Mouse (Mus musculus) right cerebral cortex, adult 18-20 months (tissue): Measurements from ENCODE around the gene Shtn1.
A peak's percentile ranks its signal among the peaks of the same experiment; 100 is the strongest.

Experiments
- DNase-seq: peaks from one replicate; pipeline ENCODE4 v3.0.0; 2022; ENCODE audit warnings: mixed read lengths

Gene Shtn1

DNA sequence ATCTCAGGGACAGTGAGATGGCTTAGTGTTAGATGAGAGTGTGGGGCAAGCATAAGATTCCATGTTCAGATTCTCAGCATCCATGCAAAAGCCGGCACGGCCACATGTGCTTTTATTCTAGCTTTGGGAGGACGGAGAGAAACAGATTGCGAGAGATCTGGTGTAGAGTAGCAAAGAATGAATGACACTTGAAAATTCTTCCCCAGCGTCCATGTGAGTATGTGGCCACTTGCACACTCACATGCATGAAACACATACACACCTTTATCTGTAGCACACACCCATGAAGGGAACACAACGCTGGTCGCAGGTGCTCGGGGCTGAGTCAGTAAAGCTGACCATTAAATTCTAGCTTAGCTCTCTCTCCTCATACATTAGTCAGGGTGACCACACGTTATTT is 24.3 kb downstream of the Shtn1 start:
- DNase-seq, result no peak

DNA sequence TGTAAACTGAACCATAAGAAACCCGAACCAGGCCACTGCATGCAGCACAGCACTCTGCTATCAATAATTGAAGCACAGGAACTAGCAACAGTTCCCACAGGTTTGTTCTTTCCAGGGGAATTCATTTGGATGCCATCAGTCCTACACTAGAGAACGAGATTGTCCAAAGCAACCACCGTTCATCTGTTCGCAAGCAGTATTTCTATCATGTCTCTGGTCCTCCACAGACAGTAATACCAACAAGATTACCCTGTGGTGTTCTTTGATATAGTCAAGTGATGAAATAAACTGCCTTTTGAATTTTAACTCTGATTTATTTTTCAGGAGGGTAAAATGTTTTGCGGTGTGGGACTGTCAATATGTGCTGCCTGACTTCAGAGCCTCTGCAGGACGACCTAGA is 27.0 kb downstream of the Shtn1 start:
- DNase-seq, result no peak

DNA sequence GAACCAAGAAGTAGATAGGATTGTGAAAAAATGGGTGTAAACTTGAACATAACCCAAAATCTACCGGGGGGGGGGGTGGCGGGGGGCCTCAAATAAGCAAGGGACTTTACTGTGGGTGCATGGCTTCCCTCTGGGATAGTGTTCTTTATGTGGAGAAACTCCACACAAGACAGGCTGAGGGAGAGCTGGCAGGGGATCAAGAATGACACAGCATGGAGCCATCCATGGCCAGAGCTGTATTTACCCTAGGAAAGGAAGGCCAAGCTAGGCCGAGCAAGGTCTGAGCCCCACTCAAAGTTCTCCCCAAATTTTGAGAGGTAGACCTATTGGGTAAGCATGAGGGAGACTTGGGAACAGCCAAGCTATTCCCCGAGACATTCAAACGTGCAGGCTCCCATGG is 28.4 kb downstream of the Shtn1 start:
- no peak for DNase-seq

DNA sequence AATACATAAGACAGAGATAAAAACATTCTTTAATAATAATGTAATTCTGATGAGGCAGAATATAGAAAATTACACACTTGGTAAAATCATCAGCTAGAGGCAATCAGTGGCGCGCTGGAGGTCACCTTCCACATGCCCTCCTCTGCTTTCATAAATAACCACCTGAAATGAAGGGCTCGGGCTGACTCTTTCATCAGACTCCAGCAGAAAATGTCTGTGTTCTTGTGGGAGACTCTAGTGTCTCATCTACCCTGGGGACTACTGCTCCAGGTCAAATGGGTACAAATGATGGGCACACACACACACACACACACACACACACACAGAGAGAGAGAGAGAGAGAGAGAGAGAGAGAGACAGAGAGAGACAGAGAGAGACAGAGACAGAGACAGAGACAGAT is 34.8 kb downstream of the Shtn1 start:
- no peak for DNase-seq

DNA sequence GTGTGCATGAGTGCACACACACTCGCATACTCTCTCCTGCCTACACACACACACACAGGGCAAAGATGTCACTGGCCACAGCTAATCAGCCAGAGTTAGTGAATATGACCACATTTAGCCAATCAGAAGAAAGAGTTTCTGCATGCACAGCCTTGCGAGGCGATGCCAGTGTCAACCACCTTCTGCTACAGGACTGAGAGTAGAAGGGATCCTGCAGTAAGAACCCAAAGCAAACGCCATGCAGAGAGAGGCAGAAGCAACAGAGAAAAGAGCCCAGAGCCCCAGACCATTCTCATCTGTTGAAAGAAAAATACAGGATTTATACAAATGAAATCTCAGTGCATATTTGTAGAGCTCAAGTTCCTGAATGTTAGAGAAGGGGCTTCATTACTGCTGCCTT is 37.1 kb downstream of the Shtn1 start:
- no peak for DNase-seq

DNA sequence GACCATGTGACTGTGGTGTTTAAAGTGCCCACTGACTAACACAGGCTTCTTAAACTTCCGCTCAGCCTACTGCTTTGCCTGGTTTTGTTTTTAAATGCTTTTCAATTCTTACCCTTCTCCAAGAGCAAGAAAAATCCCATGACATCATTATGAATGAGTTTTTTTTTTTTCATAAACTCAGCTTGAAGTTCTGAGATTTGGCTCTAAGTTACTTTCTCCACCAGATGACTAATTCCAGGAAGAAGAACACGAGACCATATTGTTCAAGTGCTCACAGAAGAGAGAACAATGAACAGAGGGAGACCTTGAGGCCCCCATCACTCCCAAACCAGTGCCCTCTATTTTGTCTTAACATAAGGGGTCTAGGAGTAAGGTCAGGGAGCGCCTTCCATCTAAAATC is 39.1 kb downstream of the Shtn1 start:
- no peak for DNase-seq

DNA sequence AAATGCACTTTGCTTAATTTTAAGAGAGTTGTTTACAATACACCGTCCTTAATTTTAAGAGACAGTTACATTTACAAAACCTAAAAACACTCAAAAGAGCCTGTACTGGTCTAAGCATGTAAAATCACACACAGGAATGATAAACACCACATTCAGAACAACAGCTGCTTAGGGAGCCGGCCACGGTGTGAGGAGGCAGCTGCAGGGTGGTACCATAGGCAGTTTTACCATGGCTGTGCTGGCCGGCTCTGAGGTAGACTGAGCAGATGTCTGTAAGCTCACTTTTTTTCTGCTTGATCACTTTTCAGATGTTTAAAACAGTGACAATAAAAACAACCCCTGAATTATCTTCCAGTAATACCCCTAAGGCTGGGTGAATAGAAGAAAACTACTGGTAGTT is 42.7 kb downstream of the Shtn1 start:
- DNase-seq, result no peak

DNA sequence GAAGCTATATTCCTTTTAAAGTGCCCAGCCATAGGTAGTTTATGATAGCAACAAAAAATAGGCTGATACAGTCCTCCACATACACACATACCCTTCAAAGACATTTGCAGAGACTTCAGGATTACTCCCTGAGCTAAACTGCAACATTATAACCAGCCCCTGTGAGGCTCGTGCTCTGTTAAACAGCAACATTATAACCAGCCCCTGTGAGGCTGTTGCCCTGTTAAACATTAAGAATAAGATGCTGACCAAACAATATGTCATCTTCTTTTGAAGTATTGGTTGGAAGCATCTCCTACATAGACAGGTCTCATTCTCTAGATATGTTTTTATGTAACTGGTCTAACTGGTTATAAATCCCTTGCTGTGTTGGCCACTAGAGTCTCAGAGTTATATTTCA is 45.7 kb downstream of the Shtn1 start:
- no peak for DNase-seq

DNA sequence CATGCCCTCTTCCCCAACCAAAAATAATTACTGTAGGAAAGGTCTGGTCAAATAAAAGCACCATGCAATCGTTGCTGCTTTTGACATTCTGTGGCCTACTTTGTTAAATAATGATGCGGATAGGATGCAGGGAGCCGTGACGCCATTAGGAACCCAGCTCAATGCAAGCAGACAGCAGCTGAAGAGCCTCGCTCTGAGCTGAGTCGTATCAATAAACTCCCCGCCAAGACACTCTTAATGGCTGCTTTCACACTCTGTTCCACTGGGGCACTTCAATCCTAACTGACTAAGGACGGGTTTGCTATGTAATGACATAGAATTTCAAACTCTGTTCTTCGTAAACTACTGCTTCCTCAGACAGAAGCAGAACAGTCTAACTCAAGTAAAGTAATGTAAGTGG is 46.9 kb downstream of the Shtn1 start:
- no peak for DNase-seq

DNA sequence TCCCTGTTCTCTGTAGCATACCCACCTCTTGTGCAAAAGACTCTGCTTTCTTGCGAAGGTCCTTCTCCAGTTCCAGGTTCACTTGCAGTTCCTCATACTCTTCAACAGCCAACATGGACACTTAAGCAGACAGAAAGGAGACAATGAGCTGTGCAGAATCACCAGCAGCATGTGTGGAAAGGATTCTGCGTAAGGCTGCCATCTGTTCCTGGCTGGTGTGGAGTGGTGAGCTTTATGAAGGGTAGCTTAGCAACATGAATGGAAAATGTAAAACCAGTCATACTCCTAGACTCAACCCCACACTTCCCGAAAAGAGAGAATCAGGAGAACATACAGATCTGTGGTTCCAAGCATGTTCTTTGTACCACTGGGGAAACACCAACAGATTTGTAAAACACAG is 47.8 kb downstream of the Shtn1 start:
- DNase-seq, result peak; percentile 65

DNA sequence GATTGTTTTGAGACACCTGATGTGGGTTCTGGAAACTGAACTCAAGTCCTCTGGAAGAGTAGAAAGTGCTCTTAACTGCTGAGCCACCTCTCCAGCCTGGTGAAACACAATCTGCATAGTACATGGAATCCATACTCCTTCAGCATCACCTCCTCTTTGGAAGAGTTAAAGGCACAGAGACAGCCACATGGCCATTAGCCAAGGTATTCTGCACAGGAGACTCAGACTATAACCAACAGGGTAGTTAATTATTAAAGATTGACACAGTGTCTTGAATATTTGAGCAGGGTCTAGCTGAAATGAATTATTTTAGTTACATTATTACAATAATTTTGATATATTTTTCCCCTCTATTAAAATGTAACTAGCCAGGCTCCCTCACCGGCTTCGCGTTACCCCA is 52.0 kb downstream of the Shtn1 start:
- DNase-seq, result no peak

DNA sequence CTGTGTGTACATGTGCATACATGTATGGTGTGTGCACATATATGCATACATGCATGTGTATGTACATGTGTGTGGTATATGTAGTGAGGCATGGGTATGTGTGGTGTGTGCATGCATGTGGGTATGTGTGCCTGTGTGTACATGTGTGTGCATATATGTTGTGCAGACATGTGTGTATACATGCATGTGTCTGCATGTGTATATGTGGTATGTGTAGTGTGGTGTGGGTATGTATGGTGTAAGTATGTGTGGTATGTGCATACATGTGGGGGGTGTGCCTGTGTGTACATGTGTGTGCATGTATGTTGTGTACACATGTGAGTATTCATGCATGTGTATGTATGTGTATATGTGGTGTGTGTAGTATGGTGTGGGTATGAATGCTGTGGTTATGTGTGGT is 54.3 kb downstream of the Shtn1 start:
- DNase-seq, result no peak

DNA sequence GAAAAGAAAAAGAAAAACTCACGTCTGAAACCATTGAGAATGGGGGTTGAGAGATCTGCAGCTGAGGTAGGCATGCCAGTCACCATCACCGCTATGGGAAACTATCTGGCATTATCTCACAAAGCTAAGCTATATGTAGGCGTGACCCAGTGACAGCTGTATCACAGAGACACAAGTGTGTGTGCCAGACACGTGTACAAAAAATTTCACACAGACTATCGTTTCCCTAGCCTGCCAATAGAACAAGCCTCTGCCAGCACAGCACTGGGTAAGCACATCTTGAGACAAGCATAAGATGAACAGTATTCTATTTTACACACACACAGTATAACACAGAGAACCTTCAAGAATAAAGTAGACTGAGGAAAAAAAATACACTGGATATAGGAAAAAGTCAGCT is 65.1 kb downstream of the Shtn1 start:
- DNase-seq, result no peak

DNA sequence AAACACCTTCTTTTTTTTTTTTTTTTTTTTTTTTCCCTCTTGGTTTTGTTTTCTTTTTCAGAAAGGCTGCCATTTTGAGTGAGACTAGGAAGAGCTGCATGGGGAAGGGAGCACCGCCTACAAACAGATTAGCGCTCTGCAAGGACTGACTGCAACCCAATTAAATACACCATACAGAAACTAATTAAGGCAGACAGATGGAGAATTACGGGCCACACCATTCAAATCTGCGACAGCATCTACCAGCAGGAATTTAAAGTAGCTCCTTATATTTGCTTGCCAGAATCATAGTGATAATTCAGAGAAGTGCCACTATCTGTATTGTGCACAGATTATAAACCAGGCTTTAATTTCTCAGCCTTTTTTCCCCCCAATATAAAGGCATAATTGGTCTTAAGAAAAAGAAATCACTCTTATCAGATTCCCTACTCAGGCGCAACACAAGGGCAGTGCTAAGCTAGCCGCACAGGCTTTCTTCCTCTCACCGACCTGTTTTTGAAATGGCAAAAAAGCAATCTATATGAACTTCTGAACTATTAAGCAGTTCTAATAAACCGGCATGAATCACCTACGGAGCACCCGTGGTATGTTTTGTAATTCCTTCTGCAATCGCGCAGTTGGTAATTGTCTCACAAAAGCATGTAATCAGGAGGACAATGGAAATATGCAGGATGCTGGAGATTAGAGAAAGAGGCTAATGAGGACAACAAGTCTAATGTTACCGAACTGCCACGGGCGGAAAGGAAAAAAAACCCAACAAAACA is 69.1 kb downstream of the Shtn1 start:
- DNase-seq, result peak; percentile 11

DNA sequence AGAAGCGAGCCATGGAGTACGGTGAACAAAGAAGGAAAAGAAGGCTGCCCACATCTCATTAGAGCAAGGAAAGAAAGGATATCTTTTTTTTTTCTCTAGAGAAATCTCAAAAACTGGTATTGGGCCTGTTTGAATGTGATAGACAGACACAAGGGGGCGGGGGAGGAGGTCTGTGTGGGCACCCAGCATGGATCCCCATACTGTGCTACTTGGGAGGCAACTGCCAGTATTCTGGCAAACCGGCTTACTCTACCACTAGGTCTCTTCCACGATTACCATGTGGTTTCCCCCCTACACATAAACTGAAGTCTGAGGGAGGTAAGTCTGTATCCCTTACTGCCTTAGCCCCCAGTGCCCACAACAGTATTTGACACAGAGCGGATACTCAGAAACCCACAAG is 73.1 kb downstream of the Shtn1 start:
- no peak for DNase-seq

DNA sequence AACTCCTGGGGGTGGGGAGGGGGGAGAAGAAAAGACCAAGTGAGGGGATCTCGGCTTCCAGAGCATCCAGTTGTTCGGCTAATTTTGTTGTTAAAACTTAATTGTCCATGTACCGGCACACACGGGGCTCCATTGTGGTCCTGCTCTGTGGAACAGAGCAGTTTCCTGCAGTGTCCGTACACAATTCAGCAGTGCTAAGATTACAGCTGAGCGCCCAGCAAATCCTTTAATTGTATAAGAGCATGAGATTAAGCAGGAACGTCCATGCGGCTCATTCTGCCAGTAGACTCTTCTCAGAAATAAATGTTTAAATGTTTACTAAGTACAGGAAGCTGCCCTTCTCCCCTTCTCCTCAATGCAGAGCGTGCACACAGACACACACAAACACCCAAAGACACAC is 94.3 kb downstream of the Shtn1 start:
- DNase-seq, result no peak

DNA sequence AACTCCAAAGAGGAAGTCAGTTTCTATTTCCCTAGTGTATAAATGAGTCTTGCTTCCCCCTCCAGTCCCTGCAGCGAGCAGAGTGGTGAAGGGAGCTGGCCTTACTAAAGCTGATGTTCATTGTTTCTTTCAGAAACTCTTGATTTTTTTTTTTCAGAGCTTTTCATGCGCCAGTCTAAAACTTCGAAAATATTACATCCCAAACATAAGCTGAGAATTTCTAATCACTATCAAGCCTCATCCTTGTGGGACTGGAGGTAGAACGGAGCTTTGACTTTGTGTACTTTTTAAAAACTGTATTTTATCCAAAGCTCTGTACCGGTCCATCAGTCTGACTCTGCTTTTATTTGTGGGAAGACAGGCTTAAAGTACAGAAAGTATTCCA is 95.9 kb downstream of the Shtn1 start:
- no peak for DNase-seq

DNA sequence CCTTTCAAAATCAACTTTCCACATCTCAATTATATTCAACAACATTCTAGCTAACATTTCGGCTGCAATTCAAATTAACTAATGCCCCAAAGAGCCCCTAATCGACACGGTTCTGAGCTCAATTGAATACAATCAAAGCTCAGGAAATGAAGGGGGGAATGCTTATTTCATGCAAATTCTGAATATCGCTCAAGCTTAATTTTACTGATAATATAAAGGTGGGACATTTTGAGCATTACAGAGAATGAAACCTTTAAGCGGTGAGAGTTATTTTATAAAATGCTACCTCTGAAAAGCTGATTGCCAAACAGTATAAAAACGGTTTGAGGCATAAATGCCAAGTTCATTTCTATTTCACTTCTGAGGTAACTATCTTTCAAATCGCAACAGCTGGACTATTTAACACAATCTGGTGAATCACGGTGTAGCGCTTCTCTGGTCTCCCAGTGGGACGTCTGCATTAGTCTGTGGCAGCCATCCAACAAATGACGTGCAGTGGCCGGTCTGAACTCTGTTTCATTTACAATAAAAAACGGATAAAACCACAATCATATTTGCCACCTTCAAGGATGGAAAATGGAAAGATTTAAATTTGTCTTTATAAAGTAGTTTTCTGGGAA is 96.4 kb downstream of the Shtn1 start:
- DNase-seq, result peak; percentile 30

DNA sequence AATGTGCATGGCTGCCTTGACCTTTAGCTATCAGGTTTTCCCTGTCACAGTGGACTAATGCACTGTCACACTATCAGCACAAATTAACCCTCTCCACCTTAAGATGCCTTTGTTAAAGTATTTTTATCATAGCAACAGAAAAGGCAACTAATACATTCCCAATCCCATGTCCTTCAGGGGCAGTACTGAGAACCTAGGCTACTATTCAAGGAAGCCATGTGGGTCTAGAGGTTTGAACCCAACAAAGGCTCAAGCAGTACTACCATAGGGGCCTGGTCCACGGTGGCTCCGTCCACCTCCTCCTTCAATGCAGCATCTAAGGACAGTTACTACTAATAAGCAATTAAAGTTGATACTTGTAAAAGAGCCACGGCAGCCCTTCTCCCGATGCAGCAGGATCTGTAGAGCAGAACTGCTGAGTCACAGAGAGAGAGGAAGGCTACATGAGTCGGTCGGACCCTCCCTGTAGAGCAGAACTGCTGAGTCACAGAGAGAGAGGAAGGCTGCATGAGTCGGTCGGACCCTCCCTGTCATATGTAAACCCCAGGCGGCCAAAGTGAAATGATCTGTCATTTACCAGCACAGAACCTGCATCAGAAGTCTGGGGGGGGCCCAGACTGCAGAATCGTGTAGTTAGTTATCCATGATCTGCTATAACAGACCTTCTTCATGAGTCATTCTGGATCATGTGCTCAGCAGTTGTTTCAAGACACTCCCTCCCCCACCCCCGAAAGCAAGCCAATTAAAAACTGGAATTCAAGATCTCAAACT is 97.3 kb downstream of the Shtn1 start:
- DNase-seq, result peak; percentile 43

DNA sequence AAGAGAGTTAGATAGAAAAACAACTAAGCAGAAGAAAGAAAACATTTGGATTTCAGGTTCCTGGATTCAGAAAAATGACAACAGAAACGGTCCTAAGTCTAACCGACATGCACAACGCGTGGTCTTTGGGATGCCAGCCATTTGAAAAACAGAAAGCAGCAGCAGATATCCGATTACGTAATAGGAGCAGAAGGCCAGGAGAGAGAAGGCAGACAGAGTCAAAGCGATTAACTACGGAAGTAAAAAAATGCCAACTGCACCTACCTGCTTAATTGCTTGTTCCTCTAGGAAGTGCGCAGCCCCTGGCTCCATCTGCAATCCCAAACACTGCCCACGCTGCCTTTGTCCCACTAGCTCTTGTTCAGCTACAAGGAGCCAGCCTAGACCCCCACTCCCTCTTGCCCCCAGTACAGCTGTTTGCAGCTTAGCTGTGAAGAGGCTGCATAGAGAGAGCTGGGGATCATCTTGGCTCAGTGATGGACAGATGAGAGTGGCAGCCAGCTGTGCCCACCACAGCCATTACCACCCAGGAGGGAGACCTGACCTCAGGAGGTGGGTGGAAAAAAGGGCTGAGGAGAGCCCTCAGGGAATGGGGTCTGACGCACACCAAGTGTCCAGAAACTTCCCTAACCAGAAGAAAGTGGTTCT is 100.6 kb downstream of the Shtn1 start:
- no peak for DNase-seq

DNA sequence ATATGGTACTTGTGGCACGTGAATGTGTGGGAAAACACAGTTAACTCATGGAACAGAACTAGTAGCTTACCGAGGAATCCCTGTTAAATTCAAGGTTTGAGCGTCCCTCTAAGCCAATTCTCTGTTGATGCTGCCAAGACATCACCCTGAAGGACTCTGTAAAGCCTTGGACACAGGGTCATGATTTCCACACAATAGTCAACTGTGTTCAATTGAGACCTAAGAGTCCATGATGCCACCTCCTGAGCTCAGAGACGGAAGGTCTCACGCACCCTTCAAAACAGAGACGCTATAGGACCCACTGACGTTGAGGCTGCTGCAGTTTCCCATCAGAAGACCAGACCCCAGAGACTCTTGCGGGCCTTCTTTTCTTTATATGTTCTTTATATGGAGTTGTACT is 101.8 kb downstream of the Shtn1 start:
- DNase-seq, result no peak

DNA sequence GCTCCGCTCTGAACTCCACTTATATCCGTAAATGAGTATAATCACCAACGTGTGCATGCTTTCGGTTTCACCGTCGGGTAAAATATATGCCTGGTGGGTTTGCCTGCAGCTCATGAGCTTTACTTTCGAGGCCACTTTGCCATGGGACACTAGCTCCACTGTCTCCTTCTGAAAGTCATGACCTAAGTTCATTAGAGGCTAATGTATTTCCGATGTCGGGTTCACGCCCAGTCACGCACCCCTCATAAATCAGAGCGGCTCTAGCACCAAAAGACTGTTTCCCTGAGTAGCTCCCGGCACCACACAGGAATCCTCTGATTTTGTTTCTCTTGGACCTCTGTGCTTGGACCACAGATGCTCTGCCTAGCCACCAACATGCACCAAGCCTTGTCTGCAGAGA is 105.1 kb downstream of the Shtn1 start:
- DNase-seq, result no peak

DNA sequence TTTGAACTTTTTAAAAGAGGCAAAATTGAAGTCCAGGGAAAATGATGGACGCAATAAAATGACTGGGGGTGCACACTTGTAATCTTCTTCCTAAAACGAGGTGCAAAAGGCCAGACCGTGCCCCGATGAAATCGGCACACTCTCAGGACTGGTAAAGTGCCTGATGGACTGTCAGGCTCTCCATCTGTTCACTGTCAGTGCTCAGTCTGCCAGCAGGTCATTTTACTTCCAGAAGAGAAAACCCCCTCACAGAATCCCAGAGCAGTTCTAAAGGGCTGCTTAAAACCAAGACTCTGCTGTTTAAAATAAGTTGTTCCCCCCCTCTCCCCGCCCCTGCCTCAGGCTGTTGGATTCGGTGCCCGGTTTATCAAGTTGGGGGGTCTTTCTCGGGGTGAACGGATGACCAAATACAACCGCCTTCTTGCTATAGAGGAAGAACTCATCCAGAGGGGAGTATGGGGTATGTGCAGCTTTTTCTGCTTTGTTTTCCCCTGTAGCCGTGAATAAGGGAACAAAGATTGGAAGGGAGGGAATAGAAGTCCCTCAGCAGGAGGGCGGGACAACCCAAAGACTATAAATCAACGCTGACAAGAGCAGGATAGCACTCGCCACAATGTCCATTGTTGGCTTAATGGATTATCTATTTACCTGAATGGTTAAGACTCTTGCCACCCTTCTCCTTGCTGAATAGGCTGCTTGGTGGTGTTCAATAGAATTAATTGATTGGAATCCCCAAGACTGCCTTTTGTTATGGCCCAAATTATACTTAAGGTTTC is 107.0 kb downstream of the Shtn1 start:
- DNase-seq, result no peak
